9 mouse cellular contexts compared by ENCODE assay signal in genomic region chr7:10495578-10495977, GRCm38 (mm10). TPM values are rescaled to one million over a fixed set of nuclear protein-coding genes. Genes with fewer than 3 reads are reported as not detected.
A peak's percentile ranks its signal among the peaks of the same experiment; 100 is the strongest.
DNase-seq lines count a peak whose midpoint lies in the region; ATAC-seq and TF ChIP-seq lines count a peak whose summit lies in the region.
"Had no signal": no experiment of that assay in that cellular context is flagged by ENCODE, and none has a peak within 500 bp of the region (broad histone marks: within the 10 kb centered on the region; RNA-seq: fewer than 3 reads in every experiment).

No protein-coding gene starts in this region.

- peak overlapping the region; percentile 70 for H3K4me3 ChIP-seq in lung, embryonic 14.5 days (ENCODE audit: low read depth, low read length)
- peak overlapping the region; percentile 70; the same call in 1 of the 2 replicates for H3K4me3 ChIP-seq in forebrain, embryonic 11.5 days (ENCODE audit: low read depth, low read length)
- H3K4me3 ChIP-seq in limb, embryonic 11.5 days (ENCODE audit: low read depth, low read length) = peak overlapping the region; percentile 60; the same call in 1 of the 2 replicates
- H3K4me3 ChIP-seq in neural tube, embryonic 15.5 days (replicated peaks) = peak overlapping the region; percentile 72

- 34% methylated on average over 6 of the region's 6 CpGs for WGBS in lung, embryonic 14.5 days
- 31% methylated on average over 6 of the region's 6 CpGs for WGBS in forebrain, embryonic 11.5 days
- 34% methylated on average over 6 of the region's 6 CpGs for WGBS in limb, embryonic 11.5 days
- 35% methylated on average over 6 of the region's 6 CpGs for WGBS in neural tube, embryonic 15.5 days

- no peak; the same call in 1 of the 2 replicates for ATAC-seq in lung, embryonic 14.5 days (ENCODE audit: insufficient read depth)
- ATAC-seq in forebrain, embryonic 11.5 days (replicated peaks; ENCODE audit: low FRiP score) = no peak; the same call in 1 of the 2 replicates
- ATAC-seq in limb, embryonic 11.5 days (ENCODE audit: insufficient number of reproducible peaks, low FRiP score, low TSS enrichment, low read depth) = no peak; the same call in 1 of the 2 replicates
- no peak; the same call in none of the 2 replicates for ATAC-seq in neural tube, embryonic 15.5 days (ENCODE audit: low FRiP score)

- no peak overlapping the region for H3K9ac ChIP-seq in lung, embryonic 14.5 days
- peak overlapping the region; percentile 35; the same call in 1 of the 2 replicates for H3K9ac ChIP-seq in forebrain, embryonic 11.5 days (ENCODE audit: low read length)
- no peak overlapping the region for H3K9ac ChIP-seq in limb, embryonic 11.5 days (ENCODE audit: low read length)
- 0 out of 2 replicates have a peak overlapping the region, but pooled peaks have one; percentile 9 for H3K9ac ChIP-seq in neural tube, embryonic 15.5 days (replicated peaks)

- peaks cover 19% of the 10 kb centered on the region for H3K36me3 ChIP-seq in lung, embryonic 14.5 days (ENCODE audit: insufficient read depth)
- H3K36me3 ChIP-seq in forebrain, embryonic 11.5 days (ENCODE audit: control insufficient read depth, insufficient read depth, low read length) = peaks cover 14% of the 10 kb centered on the region
- peaks cover 13% of the 10 kb centered on the region for H3K36me3 ChIP-seq in limb, embryonic 11.5 days (ENCODE audit: control insufficient read depth, insufficient read depth, low read length)
- peaks cover 20% of the 10 kb centered on the region for H3K36me3 ChIP-seq in neural tube, embryonic 15.5 days

- TF ChIP-seq CTCF in lung, embryonic 14.5 days (IDR thresholded peaks at IDR 0.05; ENCODE audit: low read depth) = no peak

- H3K9me3 ChIP-seq in lung, embryonic 14.5 days (ENCODE audit: low read depth, low read length) = no peaks in the 10 kb centered on the region
- H3K9me3 ChIP-seq in forebrain, embryonic 11.5 days (ENCODE audit: control insufficient read depth, low read length) = no peaks in the 10 kb centered on the region
- H3K9me3 ChIP-seq in limb, embryonic 11.5 days (ENCODE audit: control insufficient read depth, low read length) = no peaks in the 10 kb centered on the region
- H3K9me3 ChIP-seq in neural tube, embryonic 15.5 days (replicated peaks) = no peaks in the 10 kb centered on the region

- H3K27ac ChIP-seq in lung, embryonic 14.5 days (ENCODE audit: low read depth) = no peak overlapping the region
- H3K27ac ChIP-seq in forebrain, embryonic 11.5 days (ENCODE audit: low read depth, low read length) = no peak overlapping the region
- no peak overlapping the region for H3K27ac ChIP-seq in limb, embryonic 11.5 days (replicated peaks; ENCODE audit: low read depth, low read length)
- no peak overlapping the region; the same call in 1 of the 2 replicates for H3K27ac ChIP-seq in neural tube, embryonic 15.5 days (replicated peaks)

- H3K4me1 ChIP-seq in lung, embryonic 14.5 days (ENCODE audit: insufficient read depth) = no peaks in the 10 kb centered on the region
- H3K4me1 ChIP-seq in forebrain, embryonic 11.5 days (replicated peaks; ENCODE audit: control insufficient read depth, insufficient read depth, low read length) = 0 out of 2 replicates have a peak, but pooled peaks cover 2% of the 10 kb centered on the region
- H3K4me1 ChIP-seq in limb, embryonic 11.5 days (ENCODE audit: control insufficient read depth, insufficient read depth, low read length) = no peaks in the 10 kb centered on the region
- H3K4me1 ChIP-seq in neural tube, embryonic 15.5 days = peaks cover 24% of the 10 kb centered on the region

- no peak for DNase-seq in lung, embryonic 14.5 days
- no peak for DNase-seq in lung, adult 18-20 months
- DNase-seq in forebrain, embryonic 11.5 days (ENCODE audit: low spot score) = no peak
- DNase-seq in limb, embryonic 11.5 days (ENCODE audit: low spot score) = no peak
- no peak for DNase-seq in right cerebral cortex, postnatal 14 days
- no peak for DNase-seq in layer of hippocampus, postnatal 25 days (ENCODE audit: extremely low spot score in 1 of 2, low spot score in 1 of 2)
- no peak for DNase-seq in layer of hippocampus, adult 8-10 months (ENCODE audit: low spot score in 2 of 2)

- H3K4me2 ChIP-seq in lung, embryonic 14.5 days = peak overlapping the region; percentile 77
- H3K4me2 ChIP-seq in forebrain, embryonic 11.5 days (ENCODE audit: low read depth, low read length, severe bottlenecking) = peak overlapping the region; percentile 43
- H3K4me2 ChIP-seq in limb, embryonic 11.5 days (ENCODE audit: low read depth, severe bottlenecking) = no peak overlapping the region; the same call in 1 of the 2 replicates
- H3K4me2 ChIP-seq in neural tube, embryonic 15.5 days = peak overlapping the region; percentile 80

- H3K27me3 ChIP-seq in lung, embryonic 14.5 days (ENCODE audit: insufficient read depth, low read length) = no peaks in the 10 kb centered on the region
- no peaks in the 10 kb centered on the region for H3K27me3 ChIP-seq in forebrain, embryonic 11.5 days (ENCODE audit: control insufficient read depth, insufficient read depth, low read length)
- no peaks in the 10 kb centered on the region for H3K27me3 ChIP-seq in limb, embryonic 11.5 days (ENCODE audit: control insufficient read depth, insufficient read depth, low read length)
- no peaks in the 10 kb centered on the region for H3K27me3 ChIP-seq in neural tube, embryonic 15.5 days (replicated peaks)

RNA-seq across cellular contexts. Expression of gene Zik1, which starts 0.4 kb away (rescaled TPM):
- polyA plus RNA-seq in lung, embryonic 14.5 days (2014; fragmentation: Nextera tagmentation; extraction: Ambion mirVana) = 14.7 and 16.3 TPM in 2 replicates
- polyA plus RNA-seq in forebrain, embryonic 11.5 days (2014; fragmentation: Nextera tagmentation; extraction: Ambion mirVana) = 56.0 and 56.9 TPM in 2 replicates
- polyA plus RNA-seq in limb, embryonic 11.5 days (2014; fragmentation: Nextera tagmentation; extraction: Ambion mirVana) = 43.3 and 44.7 TPM in 2 replicates
- 23.7 and 28.4 TPM in 2 replicates for polyA plus RNA-seq in neural tube, embryonic 15.5 days (2015; fragmentation: Nextera tagmentation; extraction: Ambion mirVana)
- total RNA-seq in layer of hippocampus, postnatal 25 days (2021) = 10 to 100 TPM; 15.6 to 15.8 TPM
- total RNA-seq in layer of hippocampus, adult 8-10 months (2022) = 10 to 100 TPM; 13.4 to 17.0 (median 13.9) TPM

RNA-seq across cellular contexts. Expression of gene Vmn1r67, which starts 52.4 kb away (rescaled TPM):
- not detected in 2 replicates for polyA plus RNA-seq in lung, embryonic 14.5 days (2014; fragmentation: Nextera tagmentation; extraction: Ambion mirVana)
- polyA plus RNA-seq in forebrain, embryonic 11.5 days (2014; fragmentation: Nextera tagmentation; extraction: Ambion mirVana) = not detected in 2 replicates
- polyA plus RNA-seq in limb, embryonic 11.5 days (2014; fragmentation: Nextera tagmentation; extraction: Ambion mirVana) = not detected in 2 replicates
- polyA plus RNA-seq in neural tube, embryonic 15.5 days (2015; fragmentation: Nextera tagmentation; extraction: Ambion mirVana) = not detected in 2 replicates
- not detected for total RNA-seq in layer of hippocampus, postnatal 25 days (2021)
- total RNA-seq in layer of hippocampus, adult 8-10 months (2022) = not detected
- polyA plus RNA-seq: thymus, postnatal 0 days had no signal

Comparison
In these comparisons a context has a peak if more than half of its experiments do, and no peak if none do; other contexts are left out.
1. H3K9ac ChIP-seq: peak in forebrain, embryonic 11.5 days (single experiment) and neural tube, embryonic 15.5 days (single experiment); none in lung, embryonic 14.5 days (single experiment) and limb, embryonic 11.5 days (single experiment).
2. Peak in every context shown above with its lines, with median percentiles within 50 percentile points of each other: H3K4me3 ChIP-seq.